Mouse (Mus musculus) kidney, embryonic 14.5 days (tissue): ENCODE measurements around the gene Gzmm. TPM values are rescaled to one million over a fixed set of nuclear protein-coding genes. Genes with fewer than 3 reads are reported as not detected.

Source experiments
- ATAC-seq: fragments of 200-750 bp; cut with Nextera tagmentation; 2 replicates; pipeline ENCODE4 v1.8.0; 2017; ENCODE audit warnings: moderate number of reproducible peaks, mild to moderate bottlenecking, moderate TSS enrichment, moderate library complexity; ENCODE audit not compliant: low FRiP score, low TSS enrichment
- H3K27ac ChIP-seq: fragments of 300-500 bp; sonication (generic); 2 replicates; pipeline ENCODE4 v1.5.1; 2014; ENCODE audit warnings: low read depth, mild to moderate bottlenecking, low read length, moderate library complexity, mixed read lengths
- H3K27me3 ChIP-seq: fragments of 300-500 bp; sonication (generic); 2 replicates; pipeline ENCODE4 v1.6.1; 2014; ENCODE audit warnings: mild to moderate bottlenecking, low read length; ENCODE audit not compliant: control insufficient read depth, insufficient read depth
- H3K36me3 ChIP-seq: fragments of 300-500 bp; sonication (generic); 2 replicates; pipeline ENCODE4 v1.6.1; 2014; ENCODE audit warnings: low read length, mixed read lengths; ENCODE audit not compliant: control insufficient read depth, insufficient read depth
- H3K4me1 ChIP-seq: fragments of 300-500 bp; sonication (generic); 2 replicates; pipeline ENCODE4 v1.6.1; 2014; ENCODE audit warnings: low read length, mixed read lengths; ENCODE audit not compliant: control insufficient read depth, insufficient read depth
- H3K4me2 ChIP-seq: fragments of 300-500 bp; sonication (generic); replicated peaks from 2 replicates; pipeline ENCODE4 v1.6.1; 2014; ENCODE audit warnings: low read depth, mild to moderate bottlenecking, low read length
- H3K4me3 ChIP-seq: fragments of 300-500 bp; sonication (generic); 2 replicates; pipeline ENCODE4 v1.5.1; 2014; ENCODE audit warnings: mild to moderate bottlenecking, low read length
- H3K9ac ChIP-seq: fragments of 300-500 bp; sonication (generic); 2 replicates; pipeline ENCODE4 v1.6.1; 2014; ENCODE audit warnings: low read depth, mild to moderate bottlenecking, low read length, moderate library complexity
- H3K9me3 ChIP-seq: fragments of 300-500 bp; sonication (generic); 2 replicates; pipeline ENCODE4 v1.6.1; 2016; ENCODE audit warnings: low read length; ENCODE audit not compliant: control insufficient read depth
- WGBS: fragments of 180-500 bp; shearing (Covaris S2); extraction: QIAGEN DNeasy Blood & Tissue Kit; methylation state at CpG from one replicate; pipeline ENCODE4 v1.1.7; 2014; 5-methylcytosine and 5-hydroxymethylcytosine counted together
- polyA plus RNA-seq: library from polyadenylated mRNA; unstranded; fragments of >200 nt; fragmentation: Nextera tagmentation; extraction: Ambion mirVana; gene quantifications from 2 replicates; pipeline ENCODE4 v1.2.1, GENCODE M21; 2014

Gene Gzmm
- polyA plus RNA-seq, 1 experiment from 2014 or later, result 0.61 TPM

DNA sequence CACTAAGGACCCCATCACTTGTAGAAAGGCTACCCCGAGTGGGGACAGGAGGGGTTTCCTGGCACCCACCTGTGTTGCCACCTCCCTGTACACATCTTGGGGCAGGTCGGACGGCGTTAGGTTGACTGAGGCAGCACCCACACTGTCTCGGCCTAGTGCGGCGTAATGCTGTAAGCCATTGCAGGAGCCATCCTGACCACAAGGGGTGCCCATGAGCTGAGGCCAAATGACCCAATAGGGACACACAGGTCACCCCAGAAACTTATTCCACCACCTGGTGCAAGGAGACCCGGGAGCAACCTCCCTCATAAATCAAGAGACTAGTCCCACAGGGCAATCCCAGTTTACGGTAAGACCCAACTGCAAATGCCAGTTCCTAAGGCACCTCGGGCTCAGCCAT is 49.4 kb downstream of the Gzmm start:
- H3K4me1 ChIP-seq, result no peaks in the 10 kb centered on the region
- H3K9me3 ChIP-seq, result peaks cover 62% of the 10 kb centered on the region
- ATAC-seq, result no peak
- H3K27me3 ChIP-seq, result no peaks in the 10 kb centered on the region
- H3K4me3 ChIP-seq, result no peak overlapping the region
- H3K9ac ChIP-seq, result no peak overlapping the region
- peaks cover 80% of the 10 kb centered on the region for H3K36me3 ChIP-seq
- no peak overlapping the region for H3K4me2 ChIP-seq
- H3K27ac ChIP-seq, result no peak overlapping the region
- WGBS, result 94% methylated on average over 10 of the region's 10 CpGs

DNA sequence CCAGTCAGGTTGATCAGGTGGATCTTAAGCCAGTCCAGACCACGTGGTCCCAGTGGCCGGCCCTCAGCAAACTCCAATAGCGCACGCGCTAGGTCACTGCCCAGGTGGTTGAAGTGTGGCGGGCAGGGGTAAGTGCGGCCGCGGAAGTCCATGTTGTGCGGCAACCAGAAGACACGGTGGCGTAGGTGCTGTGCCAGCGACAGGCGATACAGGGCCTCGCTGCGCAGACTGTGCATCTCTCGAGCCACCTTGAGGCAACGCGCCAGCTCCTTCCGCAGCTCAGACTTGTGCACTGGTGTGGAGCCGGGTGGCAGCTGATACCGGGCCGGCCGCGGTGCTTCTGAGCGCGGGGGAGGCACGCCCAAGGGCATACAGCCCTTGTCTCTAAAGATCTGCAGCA is 50.4 kb downstream of the Gzmm start:
- Histone ChIP-seq H3K27me3 (no peaks in the 10 kb centered on the region), H3K9ac (no peak overlapping the region), H3K4me2 (no peak overlapping the region), H3K4me3 (no peak overlapping the region), H3K36me3 (peaks cover 89% of the 10 kb centered on the region), H3K9me3 (peaks cover 60% of the 10 kb centered on the region), H3K4me1 (no peaks in the 10 kb centered on the region), H3K27ac (no peak overlapping the region)
- ATAC-seq, result no peak
- WGBS, result 98% methylated on average over 28 of the region's 28 CpGs

DNA sequence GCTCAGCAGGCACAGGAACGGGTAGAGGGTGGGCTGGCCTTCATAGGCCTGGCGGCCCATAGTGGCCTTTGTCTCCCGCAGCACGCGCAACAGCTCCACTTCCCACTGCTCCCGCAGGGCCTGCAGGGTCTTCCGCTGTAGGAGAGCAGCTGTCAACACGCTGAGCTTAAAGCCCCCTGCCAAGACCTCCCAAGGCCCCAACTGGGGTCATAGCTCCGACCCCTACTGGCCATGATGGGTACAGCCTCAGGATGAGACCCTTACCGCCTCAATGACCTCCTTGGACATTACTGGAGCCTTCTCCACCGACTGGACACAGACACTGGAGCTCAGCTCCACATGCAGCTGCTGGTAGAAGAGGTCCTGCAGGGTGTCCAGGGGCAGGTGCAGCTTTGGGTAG is 52.0 kb downstream of the Gzmm start:
- Histone ChIP-seq H3K4me2 (no peak overlapping the region), H3K4me3 (no peak overlapping the region), H3K4me1 (no peaks in the 10 kb centered on the region), H3K27me3 (no peaks in the 10 kb centered on the region), H3K27ac (no peak overlapping the region), H3K9ac (no peak overlapping the region), H3K9me3 (peaks cover 52% of the 10 kb centered on the region), H3K36me3 (peaks cover 83% of the 10 kb centered on the region)
- WGBS, result 77% methylated on average over 11 of the region's 11 CpGs
- ATAC-seq, result no peak

DNA sequence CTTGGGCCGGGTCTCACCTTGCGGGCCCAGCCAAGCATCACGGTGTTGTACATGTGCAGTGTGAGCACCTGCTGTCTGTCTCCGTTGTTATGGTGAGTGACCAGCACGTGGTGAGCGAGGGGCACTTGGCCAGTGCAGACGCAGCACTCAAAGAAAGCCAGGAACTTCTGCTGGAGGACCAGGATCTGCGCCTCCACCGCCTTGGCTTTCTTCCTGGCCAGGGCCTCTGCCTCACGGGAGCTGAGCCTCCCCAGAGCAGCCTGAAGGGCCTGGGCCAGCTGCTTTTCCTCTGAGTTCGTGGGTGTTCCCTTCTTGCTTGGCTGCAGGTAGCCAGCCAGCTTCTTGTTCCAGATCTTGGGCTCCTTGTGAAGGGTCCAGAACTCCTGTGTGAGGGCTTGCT is 54.3 kb downstream of the Gzmm start:
- WGBS, result 92% methylated on average over 11 of the region's 11 CpGs
- ATAC-seq, result no peak
- no peaks in the 10 kb centered on the region for H3K4me1 ChIP-seq
- no peak overlapping the region for H3K4me2 ChIP-seq
- H3K4me3 ChIP-seq, result no peak overlapping the region
- no peak overlapping the region for H3K27ac ChIP-seq
- peaks cover 60% of the 10 kb centered on the region for H3K36me3 ChIP-seq
- no peak overlapping the region for H3K9ac ChIP-seq
- H3K27me3 ChIP-seq, result no peaks in the 10 kb centered on the region
- H3K9me3 ChIP-seq, result peaks cover 33% of the 10 kb centered on the region

DNA sequence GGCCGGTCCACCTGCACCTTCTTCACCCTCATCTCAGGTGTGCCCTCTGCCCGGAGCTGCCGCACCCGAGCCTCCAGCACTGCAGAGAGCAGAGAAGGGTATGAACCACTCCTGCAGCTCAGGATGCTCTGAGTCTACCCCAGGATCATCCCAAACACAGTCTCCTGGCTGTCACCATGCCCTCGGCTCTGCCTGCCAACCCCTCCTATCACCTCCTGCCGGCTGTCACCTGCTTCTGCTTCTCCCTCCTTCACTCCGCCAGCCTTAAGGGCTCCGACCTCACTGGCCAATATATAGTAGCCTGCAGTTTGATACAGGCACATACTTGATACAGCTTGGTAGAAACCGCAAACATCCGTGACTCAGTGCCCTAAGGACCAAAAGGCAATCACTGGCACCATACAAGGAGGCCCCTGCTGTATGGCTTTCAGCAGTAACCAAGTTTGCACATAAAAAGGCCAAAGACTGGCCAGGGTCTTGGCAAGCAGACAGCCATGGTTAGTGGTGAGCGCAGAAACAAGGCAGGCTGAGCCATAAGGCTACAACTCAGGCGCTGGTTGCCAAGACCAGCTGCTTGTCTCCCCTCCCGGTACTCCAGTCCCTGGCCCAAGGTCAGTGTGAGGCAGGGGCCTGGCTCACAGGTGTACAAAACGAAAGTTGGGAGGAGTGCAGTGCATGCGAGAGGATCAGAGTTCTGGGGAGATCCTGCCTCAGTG is 55.0 kb downstream of the Gzmm start:
- H3K27me3 ChIP-seq, result no peaks in the 10 kb centered on the region
- WGBS, result 92% methylated on average over 15 of the region's 15 CpGs
- no peak overlapping the region for H3K4me3 ChIP-seq
- no peak overlapping the region for H3K9ac ChIP-seq
- no peak overlapping the region for H3K27ac ChIP-seq
- H3K9me3 ChIP-seq, result peaks cover 26% of the 10 kb centered on the region
- peaks cover 54% of the 10 kb centered on the region for H3K36me3 ChIP-seq
- ATAC-seq, result no peak
- no peaks in the 10 kb centered on the region for H3K4me1 ChIP-seq
- H3K4me2 ChIP-seq, result no peak overlapping the region

Other genes starting within 250 kb of the Gzmm start
- not detected in 2 replicates for gene Vmn2r83, start 220.3 kb upstream of the Gzmm start, polyA plus RNA-seq
- gene Plpp2, start 155.2 kb upstream of the Gzmm start, polyA plus RNA-seq, result 34.9 and 43.3 TPM in 2 replicates
- gene Mier2, start 133.8 kb upstream of the Gzmm start, polyA plus RNA-seq, result 44.2 and 47.4 TPM in 2 replicates
- gene Theg, start 101.7 kb upstream of the Gzmm start, polyA plus RNA-seq, result not detected in 2 replicates
- gene C2cd4c, start 75.0 kb upstream of the Gzmm start, polyA plus RNA-seq, result not detected in 2 replicates
- 6.9 and 8.5 TPM in 2 replicates for gene Shc2, start 51.1 kb upstream of the Gzmm start, polyA plus RNA-seq
- not detected in 2 replicates for gene Odf3l2, start 43.3 kb upstream of the Gzmm start, polyA plus RNA-seq
- 2.6 and 3.6 TPM in 2 replicates for gene Madcam1, start 24.5 kb upstream of the Gzmm start, polyA plus RNA-seq
- 85.7 and 90.9 TPM in 2 replicates for gene Tpgs1, start 19.7 kb upstream of the Gzmm start, polyA plus RNA-seq
- 105 and 108 TPM in 2 replicates for gene Cdc34, start 6.8 kb upstream of the Gzmm start, polyA plus RNA-seq
- gene Bsg, start 15.5 kb downstream of the Gzmm start, polyA plus RNA-seq, result 847 and 943 TPM in 2 replicates
- 0.11 and 0.14 TPM in 2 replicates for gene Hcn2, start 27.6 kb downstream of the Gzmm start, polyA plus RNA-seq
- 33.2 and 38.9 TPM in 2 replicates for gene Polrmt, start 57.6 kb downstream of the Gzmm start, polyA plus RNA-seq
- 0.11 and 0.61 TPM in 2 replicates for gene Fgf22, start 66.1 kb downstream of the Gzmm start, polyA plus RNA-seq
- gene Rnf126, start 77.9 kb downstream of the Gzmm start, polyA plus RNA-seq, result 95.9 and 104 TPM in 2 replicates
- 4.9 and 8.2 TPM in 2 replicates for gene Fstl3, start 88.3 kb downstream of the Gzmm start, polyA plus RNA-seq
- gene Prss57, start 101.9 kb downstream of the Gzmm start, polyA plus RNA-seq, result not detected in 2 replicates
- gene Palm, start 104.6 kb downstream of the Gzmm start, polyA plus RNA-seq, result 101 and 136 TPM in 2 replicates
- gene Misp, start 132.0 kb downstream of the Gzmm start, polyA plus RNA-seq, result 4.1 and 9.0 TPM in 2 replicates
- gene Ptbp1, start 165.4 kb downstream of the Gzmm start, polyA plus RNA-seq, result 279 and 333 TPM in 2 replicates
- gene Prtn3, start 185.5 kb downstream of the Gzmm start, polyA plus RNA-seq, result 9.6 and 11.1 TPM in 2 replicates
- 58.8 and 59.7 TPM in 2 replicates for gene Plppr3, start 185.6 kb downstream of the Gzmm start, polyA plus RNA-seq
- not detected in 2 replicates for gene Elane, start 197.2 kb downstream of the Gzmm start, polyA plus RNA-seq
- gene Cfd, start 201.8 kb downstream of the Gzmm start, polyA plus RNA-seq, result not detected in 2 replicates
- 48.0 and 61.2 TPM in 2 replicates for gene Med16, start 219.9 kb downstream of the Gzmm start, polyA plus RNA-seq
- gene Gm26602, start 221.8 kb downstream of the Gzmm start, polyA plus RNA-seq, result 4.6 and 10.8 TPM in 2 replicates
- 0.47 and 0.61 TPM in 2 replicates for gene Kiss1r, start 228.0 kb downstream of the Gzmm start, polyA plus RNA-seq
- 102 and 137 TPM in 2 replicates for gene R3hdm4, start 232.2 kb downstream of the Gzmm start, polyA plus RNA-seq
- 12.0 and 12.3 TPM in 2 replicates for gene Arid3a, start 238.0 kb downstream of the Gzmm start, polyA plus RNA-seq